Mouse (Mus musculus) retina, embryonic 14.5 days (tissue): ENCODE results near the gene Gpx2.
"Not testable (repeated sequence)": the region's sequence is repeated elsewhere in the genome, so short reads cannot be mapped to it uniquely, and the experiment has no call there.

Source experiments
- DNase-seq: peaks from one replicate; pipeline ENCODE4 v3.0.0-alpha.2; 2015; ENCODE audit warnings: low spot score

The Gpx2 gene

GRCm38 (mm10) chr12:76803700-76804252 is 8.4 kb upstream of the Gpx2 start:
- DNase-seq, result peak; percentile 76

- no peak for DNase-seq
Observed at GRCm38 (mm10) chr12:76803028-76803427, 7.7 kb upstream of the Gpx2 start.

- no peak for DNase-seq
Observed at GRCm38 (mm10) chr12:76798008-76798720, 2.8 kb upstream of the Gpx2 start.

- no peak for DNase-seq
Observed at GRCm38 (mm10) chr12:76796938-76797539, 1.7 kb upstream of the Gpx2 start.

GRCm38 (mm10) chr12:76792540-76792939 is 2.8 kb downstream of the Gpx2 start:
- not testable (repeated sequence) for DNase-seq

GRCm38 (mm10) chr12:76790446-76791084 is 4.8 kb downstream of the Gpx2 start:
- no peak for DNase-seq

GRCm38 (mm10) chr12:76784056-76784619 is 11.2 kb downstream of the Gpx2 start:
- no peak for DNase-seq

GRCm38 (mm10) chr12:76780639-76781468 is 14.5 kb downstream of the Gpx2 start:
- no peak for DNase-seq

- no peak for DNase-seq
Observed at GRCm38 (mm10) chr12:76779951-76780350, 15.4 kb downstream of the Gpx2 start.

- DNase-seq, result no peak
Observed at GRCm38 (mm10) chr12:76778305-76779083, 16.9 kb downstream of the Gpx2 start.

GRCm38 (mm10) chr12:76777845-76778244 is 17.5 kb downstream of the Gpx2 start:
- DNase-seq, result no peak

- DNase-seq, result no peak
Observed at GRCm38 (mm10) chr12:76776898-76777297, 18.5 kb downstream of the Gpx2 start.

- no peak for DNase-seq
Observed at GRCm38 (mm10) chr12:76775132-76775531, 20.2 kb downstream of the Gpx2 start.

- DNase-seq, result no peak
Observed at GRCm38 (mm10) chr12:76774652-76775051, 20.7 kb downstream of the Gpx2 start.

- DNase-seq, result no peak
Observed at GRCm38 (mm10) chr12:76771540-76771939, 23.8 kb downstream of the Gpx2 start.

GRCm38 (mm10) chr12:76770841-76771500 is 24.4 kb downstream of the Gpx2 start:
- no peak for DNase-seq

- DNase-seq, result no peak
Observed at GRCm38 (mm10) chr12:76765901-76766630, 29.3 kb downstream of the Gpx2 start.

GRCm38 (mm10) chr12:76765354-76765851 is 30.0 kb downstream of the Gpx2 start, which contains the start of the genes Churc1 and Fntb:
Gene Churc1 (plus strand): TSS chr12:76765538.
Gene Fntb (plus strand): TSS chr12:76765589.
- peak; percentile 95 for DNase-seq

- DNase-seq, result peak; percentile 90
Observed at GRCm38 (mm10) chr12:76752652-76753318, 42.6 kb downstream of the Gpx2 start.
